Mouse (Mus musculus): ENCODE data around the gene Gm17018. TPM values are rescaled to one million over a fixed set of nuclear protein-coding genes. Genes with fewer than 3 reads are reported as not detected.

The Gm17018 gene
- polyA plus RNA-seq, 1 experiment: not detected

GRCm38 (mm10) chr19:45607479-45607878 lies 47.1 kb downstream of the Gm17018 start:
- 46% methylated on average over 7 of the region's 7 CpGs for WGBS
- TF ChIP-seq POLR2A (IDR thresholded peaks at IDR 0.05; ENCODE audit: insufficient read depth, low read depth, low read length) (no peak), CTCF (IDR thresholded peaks at IDR 0.05; ENCODE audit: insufficient read depth, low read depth, low read length) (no peak)
- Histone ChIP-seq H3K4me3 (ENCODE audit: insufficient read depth, low read depth, low read length) (no peak overlapping the region), H3K4me1 (ENCODE audit: control insufficient read depth, insufficient read depth, low read length) (peaks cover 8% of the 10 kb centered on the region), H3K27ac (ENCODE audit: insufficient read depth, low read depth, low read length) (no peak overlapping the region)

GRCm38 (mm10) chr19:45608648-45609339 lies 48.4 kb downstream of the Gm17018 start:
- 86% methylated on average over 13 of the region's 13 CpGs for WGBS
- H3K4me1 ChIP-seq (ENCODE audit: control insufficient read depth, insufficient read depth, low read length): peaks cover 8% of the 10 kb centered on the region
- H3K27ac ChIP-seq (ENCODE audit: insufficient read depth, low read depth, low read length): no peak overlapping the region
- no peak for TF ChIP-seq CTCF (IDR thresholded peaks at IDR 0.05; ENCODE audit: insufficient read depth, low read depth, low read length)
- H3K4me3 ChIP-seq (ENCODE audit: insufficient read depth, low read depth, low read length): no peak overlapping the region

- TF ChIP-seq POLR2A (IDR thresholded peaks at IDR 0.05; ENCODE audit: insufficient read depth, low read depth, low read length) (no peak), CTCF (IDR thresholded peaks at IDR 0.05; ENCODE audit: insufficient read depth, low read depth, low read length) (no peak)
- H3K27ac ChIP-seq (ENCODE audit: insufficient read depth, low read depth, low read length): no peak overlapping the region
- peaks cover 18% of the 10 kb centered on the region for H3K4me1 ChIP-seq (ENCODE audit: control insufficient read depth, insufficient read depth, low read length)
- 83% methylated on average over 5 of the region's 5 CpGs for WGBS
- H3K4me3 ChIP-seq (ENCODE audit: insufficient read depth, low read depth, low read length): no peak overlapping the region
Measured at GRCm38 (mm10) chr19:45610823-45611222, 50.4 kb downstream of the Gm17018 start.

GRCm38 (mm10) chr19:45614375-45614774 lies 54.0 kb downstream of the Gm17018 start:
- WGBS: 62% methylated on average over 8 of the region's 8 CpGs
- H3K4me3 ChIP-seq (ENCODE audit: insufficient read depth, low read depth, low read length): no peak overlapping the region
- H3K27ac ChIP-seq (ENCODE audit: insufficient read depth, low read depth, low read length): no peak overlapping the region
- peaks cover 26% of the 10 kb centered on the region for H3K4me1 ChIP-seq (ENCODE audit: control insufficient read depth, insufficient read depth, low read length)
- no peak for TF ChIP-seq CTCF (IDR thresholded peaks at IDR 0.05; ENCODE audit: insufficient read depth, low read depth, low read length)
- TF ChIP-seq POLR2A (IDR thresholded peaks at IDR 0.05; ENCODE audit: insufficient read depth, low read depth, low read length): no peak

DNA sequence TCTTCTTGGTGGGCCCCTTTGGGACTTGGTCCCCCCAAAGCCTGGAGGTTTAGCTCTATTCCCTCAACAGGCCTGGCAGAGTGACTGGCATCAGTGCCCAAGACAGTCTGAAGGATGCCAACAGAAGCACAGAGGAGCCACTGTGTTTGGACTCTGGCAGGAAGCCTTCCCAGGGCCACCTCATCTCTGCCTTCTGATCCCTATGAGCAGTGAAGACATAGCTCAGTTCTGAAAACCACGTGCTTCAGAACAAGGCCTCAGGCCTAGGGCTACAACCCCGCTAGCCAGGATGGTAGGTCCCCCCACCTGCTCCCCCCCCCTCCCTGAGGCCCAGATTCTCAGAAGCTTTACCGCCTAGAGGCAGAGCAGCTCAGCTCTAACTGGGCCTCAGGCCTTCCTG lies 54.5 kb downstream of the Gm17018 start:
- Histone ChIP-seq H3K4me1 (ENCODE audit: control insufficient read depth, insufficient read depth, low read length) (peaks cover 26% of the 10 kb centered on the region), H3K27ac (ENCODE audit: insufficient read depth, low read depth, low read length) (no peak overlapping the region), H3K4me3 (ENCODE audit: insufficient read depth, low read depth, low read length) (no peak overlapping the region)
- 80% methylated on average over 3 of the region's 3 CpGs for WGBS
- no peak for TF ChIP-seq CTCF (IDR thresholded peaks at IDR 0.05; ENCODE audit: insufficient read depth, low read depth, low read length)
- TF ChIP-seq POLR2A (IDR thresholded peaks at IDR 0.05; ENCODE audit: insufficient read depth, low read depth, low read length): no peak

- H3K4me3 ChIP-seq (ENCODE audit: insufficient read depth, low read depth, low read length): no peak overlapping the region
- 75% methylated on average over 12 of the region's 12 CpGs for WGBS
- no peak for TF ChIP-seq POLR2A (IDR thresholded peaks at IDR 0.05; ENCODE audit: insufficient read depth, low read depth, low read length)
- TF ChIP-seq CTCF (IDR thresholded peaks at IDR 0.05; ENCODE audit: insufficient read depth, low read depth, low read length): no peak
- no peak overlapping the region for H3K27ac ChIP-seq (ENCODE audit: insufficient read depth, low read depth, low read length)
- H3K4me1 ChIP-seq (ENCODE audit: control insufficient read depth, insufficient read depth, low read length): peaks cover 26% of the 10 kb centered on the region
Measured at GRCm38 (mm10) chr19:45615415-45616213, 55.2 kb downstream of the Gm17018 start.

DNA sequence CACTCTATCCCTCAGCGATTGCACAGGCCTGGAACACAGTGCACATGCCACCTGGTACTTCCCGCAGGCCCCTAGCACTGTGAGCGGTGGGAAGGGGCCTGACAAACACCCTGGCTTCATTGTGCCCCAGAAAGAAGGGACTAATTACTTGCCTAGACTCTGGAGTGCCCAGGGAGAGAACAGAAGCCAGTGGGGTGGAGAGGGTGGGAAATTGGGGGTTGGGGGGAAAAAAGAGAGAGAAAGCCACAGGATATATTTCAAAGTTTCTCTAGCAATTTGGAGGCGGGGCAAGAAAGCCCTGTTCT lies 55.8 kb downstream of the Gm17018 start:
- TF ChIP-seq POLR2A (IDR thresholded peaks at IDR 0.05; ENCODE audit: insufficient read depth, low read depth, low read length) (no peak), CTCF (IDR thresholded peaks at IDR 0.05; ENCODE audit: insufficient read depth, low read depth, low read length) (no peak)
- 65% methylated on average over 4 of the region's 4 CpGs for WGBS
- peaks cover 26% of the 10 kb centered on the region for H3K4me1 ChIP-seq (ENCODE audit: control insufficient read depth, insufficient read depth, low read length)
- no peak overlapping the region for H3K4me3 ChIP-seq (ENCODE audit: insufficient read depth, low read depth, low read length)
- no peak overlapping the region for H3K27ac ChIP-seq (ENCODE audit: insufficient read depth, low read depth, low read length)

GRCm38 (mm10) chr19:45616735-45617134 lies 56.3 kb downstream of the Gm17018 start:
- no peak for TF ChIP-seq POLR2A (IDR thresholded peaks at IDR 0.05; ENCODE audit: insufficient read depth, low read depth, low read length)
- no peak for TF ChIP-seq CTCF (IDR thresholded peaks at IDR 0.05; ENCODE audit: insufficient read depth, low read depth, low read length)
- 41% methylated on average over 7 of the region's 7 CpGs for WGBS
- peaks cover 26% of the 10 kb centered on the region for H3K4me1 ChIP-seq (ENCODE audit: control insufficient read depth, insufficient read depth, low read length)
- no peak overlapping the region for H3K4me3 ChIP-seq (ENCODE audit: insufficient read depth, low read depth, low read length)
- no peak overlapping the region for H3K27ac ChIP-seq (ENCODE audit: insufficient read depth, low read depth, low read length)

- Histone ChIP-seq H3K4me1 (ENCODE audit: control insufficient read depth, insufficient read depth, low read length) (peaks cover 33% of the 10 kb centered on the region), H3K4me3 (ENCODE audit: insufficient read depth, low read depth, low read length) (no peak overlapping the region), H3K27ac (ENCODE audit: insufficient read depth, low read depth, low read length) (no peak overlapping the region)
- no peak for TF ChIP-seq POLR2A (IDR thresholded peaks at IDR 0.05; ENCODE audit: insufficient read depth, low read depth, low read length)
- TF ChIP-seq CTCF (IDR thresholded peaks at IDR 0.05; ENCODE audit: insufficient read depth, low read depth, low read length): no peak
- 93% methylated on average over 6 of the region's 6 CpGs for WGBS
Measured at GRCm38 (mm10) chr19:45618184-45618583, 57.8 kb downstream of the Gm17018 start.
